Mouse (Mus musculus) kidney, adult 2 months (tissue): ENCODE results near the gene Tcp10b.
"Not testable (repeated sequence)": the region's sequence is repeated elsewhere in the genome, so short reads cannot be mapped to it uniquely, and the experiment has no call there.

Experiments
- CTCF ChIP-seq: fragments of 200-500 bp; conservative IDR thresholded peaks from 2 replicates; pipeline ENCODE4 v1.5.1; 2011; ENCODE audit warnings: low read depth, mild to moderate bottlenecking, control low read depth, low read length, moderate library complexity, mixed read lengths; ENCODE audit not compliant: insufficient read depth, insufficient read length
- POLR2A ChIP-seq: fragments of 200-500 bp; IDR thresholded peaks from one replicate; pipeline ENCODE4 v1.6.1; 2011; ENCODE audit warnings: low read depth, low read length, control low read depth

DNA sequence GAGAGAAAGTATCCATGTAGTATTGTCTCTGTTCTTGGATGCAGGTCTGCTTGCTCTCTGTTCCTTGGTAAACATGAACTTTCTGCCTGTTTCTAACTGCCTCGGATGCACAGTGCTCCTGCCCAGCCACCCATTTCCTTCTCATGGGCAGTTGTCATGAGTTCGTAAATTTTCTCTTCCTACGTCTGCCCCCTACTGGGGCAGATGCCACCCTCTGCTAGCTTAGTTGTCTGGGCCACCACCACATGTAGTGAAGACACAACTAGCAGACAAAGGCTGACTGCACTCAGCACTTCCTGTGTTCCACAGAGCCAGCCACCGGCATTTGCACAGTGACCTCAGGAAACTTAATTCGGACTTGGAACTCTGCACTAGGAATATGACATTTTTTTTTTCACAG, 8.3 kb downstream of the Tcp10b start:
- TF ChIP-seq POLR2A, CTCF: not testable (repeated sequence)
